Mouse (Mus musculus) ES-E14 (cell line): ENCODE data around the gene Syt3.

ENCODE experiments used
- HCFC1 ChIP-seq: IDR thresholded peaks from 2 replicates; pipeline ENCODE4 v1.6.1; 2012; ENCODE audit warnings: low read length, inconsistent platforms, borderline replicate concordance; ENCODE audit not compliant: insufficient read depth
- ZC3H11A ChIP-seq: IDR thresholded peaks from 2 replicates; pipeline ENCODE4 v1.6.1; 2012; ENCODE audit warnings: low read depth, mild to moderate bottlenecking, inconsistent platforms, low read length, borderline replicate concordance
- ZNF384 ChIP-seq: IDR thresholded peaks from 2 replicates; pipeline ENCODE4 v1.6.1; 2012; ENCODE audit warnings: low read depth, low read length, inconsistent platforms

- TF ChIP-seq HCFC1 (no peak), ZC3H11A (no peak), ZNF384 (no peak)
Measured at GRCm38 (mm10) chr7:44432550-44432949, 48.6 kb downstream of the Syt3 start.
